Mouse (Mus musculus): ENCODE results near the gene Ipo9. TPM values are rescaled to one million over a fixed set of nuclear protein-coding genes. Genes with fewer than 3 reads are reported as not detected.

Ipo9 gene
- polyA plus RNA-seq, 1 experiment = 0.55 TPM

DNA sequence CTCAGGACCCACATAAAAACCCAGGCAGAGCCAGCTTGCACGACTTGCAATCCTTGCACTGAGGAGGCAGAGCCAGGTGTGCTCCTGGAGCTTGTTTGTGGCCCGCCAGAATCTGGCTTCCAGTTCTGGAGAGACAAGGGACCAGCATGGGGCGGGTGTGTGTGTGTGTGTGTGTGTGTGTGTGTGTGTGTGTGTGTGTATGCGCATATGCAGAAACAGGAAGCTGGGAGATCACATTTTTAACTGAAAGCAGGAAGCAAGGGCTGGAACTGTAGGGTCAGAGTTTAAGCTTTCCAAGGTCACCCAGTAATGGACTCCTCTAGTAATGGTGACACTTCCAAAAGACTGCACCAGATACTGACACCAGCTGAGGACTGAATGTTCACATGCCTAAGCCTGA, 86.3 kb downstream of the Ipo9 start:
- no peaks in the 10 kb centered on the region for H3K36me3 ChIP-seq (ENCODE audit: control insufficient read depth)
- H3K4me1 ChIP-seq (ENCODE audit: control insufficient read depth) = no peaks in the 10 kb centered on the region
- no peaks in the 10 kb centered on the region for H3K9me3 ChIP-seq (ENCODE audit: control insufficient read depth, low read length)

GRCm38 (mm10) chr1:135341947-135342346, 88.4 kb downstream of the Ipo9 start:
- Histone ChIP-seq H3K4me1 (ENCODE audit: control insufficient read depth) (no peaks in the 10 kb centered on the region), H3K9me3 (ENCODE audit: control insufficient read depth, low read length) (no peaks in the 10 kb centered on the region), H3K36me3 (ENCODE audit: control insufficient read depth) (no peaks in the 10 kb centered on the region), H3K27me3 (ENCODE audit: control insufficient read depth) (no peaks in the 10 kb centered on the region), H3K4me3 (replicated peaks) (no peak overlapping the region)
- no peak for TF ChIP-seq TAL1 (IDR thresholded peaks at IDR 0.05; ENCODE audit: low read length)
- no peak for TF ChIP-seq GATA1 (IDR thresholded peaks at IDR 0.05; ENCODE audit: low read length)

More for the DNA sequence above, 86.3 kb downstream of the Ipo9 start:
- Histone ChIP-seq H3K27me3 (ENCODE audit: control insufficient read depth) (no peaks in the 10 kb centered on the region), H3K4me3 (replicated peaks) (no peak overlapping the region)
- TF ChIP-seq TAL1 (IDR thresholded peaks at IDR 0.05; ENCODE audit: low read length) (no peak), GATA1 (IDR thresholded peaks at IDR 0.05; ENCODE audit: low read length) (no peak)

Other genes with a start within 250 kb of the Ipo9 start
- gene Elf3, start 171.9 kb downstream of the Ipo9 start, polyA plus RNA-seq (2012) = not detected in 2 replicates
- 0.15 and 0.21 TPM in 2 replicates for gene Rnpep, start 146.4 kb downstream of the Ipo9 start, polyA plus RNA-seq (2012)
- 0.24 and 0.52 TPM in 2 replicates for gene Timm17a, start 116.7 kb downstream of the Ipo9 start, polyA plus RNA-seq (2012)
- gene Lmod1, start 105.7 kb downstream of the Ipo9 start, polyA plus RNA-seq (2012) = not detected in 2 replicates
- gene Shisa4, start 55.3 kb downstream of the Ipo9 start, polyA plus RNA-seq (2012) = not detected in 2 replicates
- 0.01 and 0.04 TPM in 2 replicates for gene Nav1, start 176.8 kb upstream of the Ipo9 start, polyA plus RNA-seq (2012)

All from erythroblast, embryonic 14.5 days (primary cell).